Mouse (Mus musculus) olfactory bulb, adult 2 months (tissue): ENCODE results near the gene Gtf2h4.

ENCODE experiments used
- CTCF ChIP-seq: fragments of 200-500 bp; IDR thresholded peaks from 2 replicates; pipeline ENCODE4 v1.5.1; 2012; ENCODE audit warnings: low read depth, mild to moderate bottlenecking, low read length, moderate library complexity; ENCODE audit not compliant: insufficient read depth
- POLR2A ChIP-seq: fragments of 200-500 bp; IDR thresholded peaks from 2 replicates; pipeline ENCODE4 v1.6.1; 2012; ENCODE audit warnings: mild to moderate bottlenecking, low read depth, low read length, moderate library complexity; ENCODE audit not compliant: insufficient read depth

- no peak for TF ChIP-seq CTCF
- TF ChIP-seq POLR2A: no peak
These were observed 20.5 kb downstream of the Gtf2h4 start for GRCm38 (mm10) chr17:35653086-35653485.
